Mouse (Mus musculus): ENCODE measurements around the gene BC029722.

The BC029722 gene

GRCm38 (mm10) chr2:155818596-155819391 is 432 bp downstream of the BC029722 start:
- DNase-seq (ENCODE audit: low spot score), result peak; percentile 93

- no peak for DNase-seq (ENCODE audit: low spot score)
These were observed 1.7 kb downstream of the BC029722 start for GRCm38 (mm10) chr2:155817301-155818245.

- DNase-seq (ENCODE audit: low spot score), result no peak
These were observed 3.0 kb downstream of the BC029722 start for GRCm38 (mm10) chr2:155816179-155816578.

GRCm38 (mm10) chr2:155814829-155815228 is 4.4 kb downstream of the BC029722 start:
- DNase-seq (ENCODE audit: low spot score), result no peak

GRCm38 (mm10) chr2:155812637-155813036 is 6.6 kb downstream of the BC029722 start:
- no peak for DNase-seq (ENCODE audit: low spot score)

- peak; percentile 81 for DNase-seq (ENCODE audit: low spot score)
These were observed 7.3 kb downstream of the BC029722 start for GRCm38 (mm10) chr2:155811821-155812396.

- no peak for DNase-seq (ENCODE audit: low spot score)
These were observed 9.6 kb downstream of the BC029722 start for GRCm38 (mm10) chr2:155809620-155810019.

GRCm38 (mm10) chr2:155807408-155807807 is 11.8 kb downstream of the BC029722 start:
- DNase-seq (ENCODE audit: low spot score), result no peak

GRCm38 (mm10) chr2:155806548-155806947 is 12.7 kb downstream of the BC029722 start:
- no peak for DNase-seq (ENCODE audit: low spot score)

GRCm38 (mm10) chr2:155805925-155806255 is 13.3 kb downstream of the BC029722 start:
- no peak for DNase-seq (ENCODE audit: low spot score)

- DNase-seq (ENCODE audit: low spot score), result no peak
These were observed 13.8 kb downstream of the BC029722 start for GRCm38 (mm10) chr2:155805231-155805924.

GRCm38 (mm10) chr2:155804053-155804452 is 15.2 kb downstream of the BC029722 start:
- no peak for DNase-seq (ENCODE audit: low spot score)

GRCm38 (mm10) chr2:155802761-155803160 is 16.5 kb downstream of the BC029722 start:
- DNase-seq (ENCODE audit: low spot score), result no peak

- no peak for DNase-seq (ENCODE audit: low spot score)
These were observed 20.6 kb downstream of the BC029722 start for GRCm38 (mm10) chr2:155798613-155799012.

- no peak for DNase-seq (ENCODE audit: low spot score)
These were observed 24.4 kb downstream of the BC029722 start for GRCm38 (mm10) chr2:155794674-155795445.

- no peak for DNase-seq (ENCODE audit: low spot score)
These were observed 26.3 kb downstream of the BC029722 start for GRCm38 (mm10) chr2:155792899-155793298.

- DNase-seq (ENCODE audit: low spot score), result no peak
These were observed 31.0 kb downstream of the BC029722 start for GRCm38 (mm10) chr2:155787949-155788931.

GRCm38 (mm10) chr2:155786905-155787304 is 32.3 kb downstream of the BC029722 start:
- no peak for DNase-seq (ENCODE audit: low spot score)

- DNase-seq (ENCODE audit: low spot score), result no peak
These were observed 34.7 kb downstream of the BC029722 start for GRCm38 (mm10) chr2:155784534-155784933.

- no peak for DNase-seq (ENCODE audit: low spot score)
These were observed 39.7 kb downstream of the BC029722 start for GRCm38 (mm10) chr2:155779506-155779905.

Measured in left cerebral cortex, adult 11 months (tissue).